Mouse (Mus musculus): Measurements from ENCODE around the gene Brms1. TPM values are rescaled to one million over a fixed set of nuclear protein-coding genes. Genes with fewer than 3 reads are reported as not detected.
A peak's percentile ranks its signal among the peaks of the same experiment; 100 is the strongest.

Brms1 gene
- total and polyA plus RNA-seq, 2 experiments from 2014 or later: 5.0 to 22.6 TPM

DNA sequence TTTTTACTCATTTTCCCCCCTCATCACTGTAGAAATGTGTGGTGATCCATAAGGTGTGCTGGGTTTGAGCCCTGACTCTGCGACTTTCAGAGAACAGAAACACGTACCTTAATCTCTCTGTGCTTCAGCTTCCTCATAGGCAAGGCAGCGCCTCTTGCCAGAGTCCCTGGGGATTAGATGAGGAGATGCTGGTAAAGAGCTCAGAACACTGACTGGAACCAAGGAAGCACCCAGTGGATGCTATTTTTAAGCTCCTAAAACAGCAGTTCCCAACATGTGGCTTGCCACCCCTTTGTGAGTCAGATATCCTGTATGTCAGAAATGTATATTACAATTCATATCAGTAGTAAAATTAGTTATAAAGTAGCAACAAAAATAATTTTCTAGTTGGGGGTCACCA is 23.0 kb upstream of the Brms1 start:
- no peak for TF ChIP-seq CTCF (IDR thresholded peaks at IDR 0.05; ENCODE audit: low read depth)
- WGBS: 78% methylated on average over 3 of the region's 3 CpGs
- Histone ChIP-seq H3K4me1 (ENCODE audit: insufficient read depth, low read length) (no peaks in the 10 kb centered on the region), H3K4me2 (ENCODE audit: low read depth, low read length) (no peak overlapping the region), H3K27ac (no peak overlapping the region), H3K9ac (replicated peaks; ENCODE audit: low read length) (no peak overlapping the region), H3K27me3 (ENCODE audit: insufficient read depth, low read length) (no peaks in the 10 kb centered on the region), H3K4me3 (ENCODE audit: low read length) (no peak overlapping the region), H3K9me3 (ENCODE audit: low read length) (no peaks in the 10 kb centered on the region), H3K36me3 (ENCODE audit: insufficient read depth, low read length) (no peaks in the 10 kb centered on the region)
- DNase-seq (ENCODE audit: low spot score) (no peak), ATAC-seq (no peak)

DNA sequence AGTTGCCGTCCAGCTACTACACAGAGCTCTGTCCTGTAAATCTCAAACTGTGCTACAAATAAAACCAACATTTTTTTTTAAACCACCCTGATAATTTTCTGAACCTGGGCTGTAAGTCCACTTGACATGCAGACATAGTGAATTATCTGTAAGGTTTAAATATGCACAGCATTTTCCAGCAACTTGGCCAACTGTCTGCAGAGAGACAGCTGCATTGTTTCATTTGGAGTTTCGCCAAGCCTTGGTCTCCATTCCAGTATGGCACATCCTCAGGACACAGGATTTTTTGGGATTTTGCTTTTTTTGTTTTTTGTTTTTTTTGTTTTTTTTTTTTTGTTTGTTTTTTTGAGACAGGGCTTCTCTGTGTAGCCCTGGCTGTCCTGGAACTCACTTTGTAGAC is 19.7 kb upstream of the Brms1 start:
- no peak overlapping the region for H3K9ac ChIP-seq (replicated peaks; ENCODE audit: low read length)
- WGBS: 69% methylated on average over 2 of the region's 2 CpGs
- H3K4me3 ChIP-seq (ENCODE audit: low read length): no peak overlapping the region
- H3K27ac ChIP-seq: no peak overlapping the region
- no peaks in the 10 kb centered on the region for H3K27me3 ChIP-seq (ENCODE audit: insufficient read depth, low read length)
- H3K4me2 ChIP-seq (ENCODE audit: low read depth, low read length): no peak overlapping the region
- DNase-seq (ENCODE audit: low spot score): peak; percentile 42
- ATAC-seq: no peak
- no peaks in the 10 kb centered on the region for H3K4me1 ChIP-seq (ENCODE audit: insufficient read depth, low read length)
- no peaks in the 10 kb centered on the region for H3K36me3 ChIP-seq (ENCODE audit: insufficient read depth, low read length)
- H3K9me3 ChIP-seq (ENCODE audit: low read length): no peaks in the 10 kb centered on the region
- TF ChIP-seq CTCF (IDR thresholded peaks at IDR 0.05; ENCODE audit: low read depth): no peak

DNA sequence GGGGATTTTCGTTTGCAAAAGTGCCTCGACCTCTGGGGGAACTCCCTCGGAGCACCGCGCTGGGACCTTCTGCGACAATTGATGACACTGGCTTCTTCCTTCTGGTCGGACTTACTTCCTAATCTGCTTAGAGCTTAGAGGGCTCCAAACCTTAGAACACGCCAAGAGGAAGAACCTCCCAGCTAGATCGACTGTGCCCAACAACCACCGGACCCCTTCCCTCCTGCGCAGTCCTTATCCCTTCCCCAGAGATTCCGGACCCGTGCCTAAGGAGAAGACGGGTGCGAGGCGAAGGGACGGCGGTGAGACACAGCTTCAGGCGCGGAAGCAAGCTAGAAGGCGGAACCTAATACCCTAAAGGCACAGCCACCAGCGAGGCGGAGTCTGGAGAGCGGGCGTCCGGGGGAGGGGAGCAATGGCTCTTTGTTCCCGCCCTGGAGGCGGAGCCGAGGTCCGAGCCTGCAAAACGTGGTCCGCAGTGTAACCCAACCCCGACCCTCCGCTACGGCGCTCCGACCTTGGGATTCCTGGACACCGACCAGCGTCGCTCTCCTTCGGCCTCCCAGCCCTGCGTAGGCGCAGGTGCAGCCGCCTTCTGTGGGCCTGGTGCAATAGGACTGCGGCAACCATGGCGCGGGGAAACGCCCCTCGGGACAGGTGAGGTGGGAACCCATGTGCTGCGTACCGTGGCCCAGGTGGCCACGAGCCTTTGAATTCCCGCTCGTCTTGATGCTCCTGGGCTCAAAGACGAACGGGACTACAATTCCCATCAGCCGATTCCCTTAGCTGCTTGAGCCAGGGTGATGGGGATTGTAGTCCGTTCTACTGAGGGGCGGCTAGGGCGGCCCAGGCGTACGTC is 17.3 kb upstream of the Brms1 start, which contains the start of gene Slc29a2:
Gene Slc29a2 (plus strand): TSS at position 240 of the 859 bp plus-strand sequence.
- peaks cover 10% of the 10 kb centered on the region; the same call in 1 of the 2 replicates for H3K36me3 ChIP-seq (ENCODE audit: insufficient read depth, low read length)
- H3K4me3 ChIP-seq (ENCODE audit: low read length): peak within 1 kb of the TSS; percentile 59
- ATAC-seq (peak; percentile 96), DNase-seq (ENCODE audit: low spot score) (peak; percentile 95)
- H3K27ac ChIP-seq: peak within 1 kb of the TSS; percentile 82
- H3K27me3 ChIP-seq (ENCODE audit: insufficient read depth, low read length): no peaks in the 10 kb centered on the region
- no peaks in the 10 kb centered on the region for H3K4me1 ChIP-seq (ENCODE audit: insufficient read depth, low read length)
- WGBS: under 1% methylated on average over 62 of the region's 62 CpGs
- TF ChIP-seq CTCF (IDR thresholded peaks at IDR 0.05; ENCODE audit: low read depth): no peak; the same call in 1 of the 2 replicates
- peak within 1 kb of the TSS; percentile 67 for H3K9ac ChIP-seq (replicated peaks; ENCODE audit: low read length)
- H3K9me3 ChIP-seq (ENCODE audit: low read length): no peaks in the 10 kb centered on the region
- peak within 1 kb of the TSS; percentile 79 for H3K4me2 ChIP-seq (ENCODE audit: low read depth, low read length)

DNA sequence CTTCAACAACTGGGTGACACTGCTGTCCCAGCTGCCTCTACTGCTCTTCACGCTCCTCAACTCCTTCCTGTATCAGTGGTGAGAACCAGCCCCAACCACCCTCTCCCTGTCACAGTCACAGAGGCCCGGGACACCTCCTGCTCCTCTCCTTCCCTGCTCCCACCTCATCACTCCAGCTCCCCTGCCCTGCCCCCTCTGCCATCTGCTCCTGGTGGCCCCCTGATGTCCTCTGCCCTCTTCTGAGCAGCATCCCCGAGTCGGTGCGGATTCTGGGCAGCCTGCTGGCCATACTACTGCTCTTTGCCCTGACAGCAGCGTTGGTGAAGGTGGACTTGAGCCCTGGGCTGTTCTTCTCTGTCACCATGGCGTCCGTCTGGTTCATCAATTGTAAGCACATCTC is 15.0 kb upstream of the Brms1 start:
- no peak for DNase-seq (ENCODE audit: low spot score)
- H3K4me3 ChIP-seq (ENCODE audit: low read length): no peak overlapping the region
- no peak for TF ChIP-seq CTCF (IDR thresholded peaks at IDR 0.05; ENCODE audit: low read depth)

DNA sequence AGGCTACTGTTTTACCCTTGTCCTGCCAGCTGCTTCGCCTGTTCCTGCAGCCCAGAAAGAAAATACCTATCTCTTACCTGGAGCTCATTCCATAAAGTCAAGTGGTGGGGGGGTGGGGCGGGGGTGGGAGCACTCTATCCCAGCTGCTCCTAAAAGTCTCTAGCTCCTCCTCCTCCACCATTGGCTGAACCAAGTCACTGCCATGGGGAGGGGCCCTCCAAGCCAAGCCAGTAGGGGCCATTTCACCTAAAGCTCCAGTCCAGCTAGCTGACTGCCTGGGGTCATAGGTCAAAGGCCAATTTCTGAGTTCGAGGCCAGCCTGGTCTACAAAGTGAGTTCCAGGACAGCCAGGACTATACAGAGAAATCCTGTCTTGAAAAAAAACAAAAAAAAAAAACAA is 8.5 kb upstream of the Brms1 start:
- DNase-seq (ENCODE audit: low spot score) (no peak), ATAC-seq (no peak)
- no peak overlapping the region for H3K4me3 ChIP-seq (ENCODE audit: low read length)
- no peak for TF ChIP-seq CTCF (IDR thresholded peaks at IDR 0.05; ENCODE audit: low read depth)
- WGBS: 83% methylated on average over 3 of the region's 3 CpGs
- H3K4me2 ChIP-seq (ENCODE audit: low read depth, low read length): no peak overlapping the region
- H3K9ac ChIP-seq (replicated peaks; ENCODE audit: low read length): no peak overlapping the region
- H3K27ac ChIP-seq: no peak overlapping the region
- no peaks in the 10 kb centered on the region for H3K4me1 ChIP-seq (ENCODE audit: insufficient read depth, low read length)
- H3K9me3 ChIP-seq (ENCODE audit: low read length): no peaks in the 10 kb centered on the region
- no peaks in the 10 kb centered on the region for H3K27me3 ChIP-seq (ENCODE audit: insufficient read depth, low read length)
- H3K36me3 ChIP-seq (ENCODE audit: insufficient read depth, low read length): peaks cover 16% of the 10 kb centered on the region

More for the DNA sequence above, 15.0 kb upstream of the Brms1 start:
- Histone ChIP-seq H3K4me1 (ENCODE audit: insufficient read depth, low read length) (no peaks in the 10 kb centered on the region), H3K27ac (no peak overlapping the region), H3K36me3 (ENCODE audit: insufficient read depth, low read length) (peaks cover 15% of the 10 kb centered on the region), H3K27me3 (ENCODE audit: insufficient read depth, low read length) (no peaks in the 10 kb centered on the region), H3K9me3 (ENCODE audit: low read length) (no peaks in the 10 kb centered on the region), H3K4me2 (ENCODE audit: low read depth, low read length) (no peak overlapping the region), H3K9ac (replicated peaks; ENCODE audit: low read length) (no peak overlapping the region)
- 81% methylated on average over 8 of the region's 8 CpGs for WGBS
- no peak for ATAC-seq

DNA sequence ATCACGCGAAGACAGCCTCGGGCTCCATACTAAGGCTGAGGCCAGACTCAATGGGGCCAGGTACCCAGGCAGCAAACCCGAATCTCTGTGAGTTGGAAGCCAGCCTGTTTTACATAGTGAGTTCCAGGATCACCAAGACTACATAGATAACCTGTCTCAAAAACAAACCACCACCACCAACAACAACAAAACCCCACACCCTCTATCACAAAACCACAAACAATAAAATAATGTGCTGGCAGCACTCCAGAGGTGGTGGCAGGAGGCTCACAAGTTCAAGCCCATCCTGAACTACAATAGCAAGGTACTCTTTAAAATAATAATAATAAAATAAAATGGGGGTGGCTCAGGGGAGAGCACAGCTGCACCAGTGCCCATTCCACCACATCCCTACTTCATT is 4.6 kb upstream of the Brms1 start:
- DNase-seq (ENCODE audit: low spot score) (no peak), ATAC-seq (no peak)
- Histone ChIP-seq H3K4me3 (ENCODE audit: low read length) (no peak overlapping the region), H3K27ac (no peak overlapping the region), H3K9me3 (ENCODE audit: low read length) (no peaks in the 10 kb centered on the region), H3K36me3 (ENCODE audit: insufficient read depth, low read length) (peaks cover 5% of the 10 kb centered on the region), H3K4me1 (ENCODE audit: insufficient read depth, low read length) (peaks cover 14% of the 10 kb centered on the region; the same call in 1 of the 2 replicates), H3K27me3 (ENCODE audit: insufficient read depth, low read length) (no peaks in the 10 kb centered on the region), H3K4me2 (ENCODE audit: low read depth, low read length) (no peak overlapping the region), H3K9ac (replicated peaks; ENCODE audit: low read length) (no peak overlapping the region)
- TF ChIP-seq CTCF (IDR thresholded peaks at IDR 0.05; ENCODE audit: low read depth): no peak
- 79% methylated on average over 4 of the region's 4 CpGs for WGBS
